Mouse (Mus musculus) c-Kit-negative CD71-positive TER-119-positive erythroid progenitor cells, embryonic 14.5 days (primary cell): ENCODE measurements around the gene Mcrip1.
A peak's percentile ranks its signal among the peaks of the same experiment; 100 is the strongest.
"Not testable (repeated sequence)": the region's sequence is repeated elsewhere in the genome, so short reads cannot be mapped to it uniquely, and the experiment has no call there.

ENCODE experiments used
- DNase-seq: peaks from one replicate; pipeline ENCODE4 v3.0.0-alpha.2; 2013; ENCODE audit warnings: low read depth, low spot score

Gene Mcrip1

GRCm38 (mm10) chr11:120549168-120549945 is at the start of gene Mcrip1:
Gene Mcrip1 (minus strand): TSS chr11:120549727.
- peak; percentile 87 for DNase-seq

- DNase-seq, result no peak
Measured at GRCm38 (mm10) chr11:120598990-120599549, 49.5 kb upstream of the Mcrip1 start.

DNA sequence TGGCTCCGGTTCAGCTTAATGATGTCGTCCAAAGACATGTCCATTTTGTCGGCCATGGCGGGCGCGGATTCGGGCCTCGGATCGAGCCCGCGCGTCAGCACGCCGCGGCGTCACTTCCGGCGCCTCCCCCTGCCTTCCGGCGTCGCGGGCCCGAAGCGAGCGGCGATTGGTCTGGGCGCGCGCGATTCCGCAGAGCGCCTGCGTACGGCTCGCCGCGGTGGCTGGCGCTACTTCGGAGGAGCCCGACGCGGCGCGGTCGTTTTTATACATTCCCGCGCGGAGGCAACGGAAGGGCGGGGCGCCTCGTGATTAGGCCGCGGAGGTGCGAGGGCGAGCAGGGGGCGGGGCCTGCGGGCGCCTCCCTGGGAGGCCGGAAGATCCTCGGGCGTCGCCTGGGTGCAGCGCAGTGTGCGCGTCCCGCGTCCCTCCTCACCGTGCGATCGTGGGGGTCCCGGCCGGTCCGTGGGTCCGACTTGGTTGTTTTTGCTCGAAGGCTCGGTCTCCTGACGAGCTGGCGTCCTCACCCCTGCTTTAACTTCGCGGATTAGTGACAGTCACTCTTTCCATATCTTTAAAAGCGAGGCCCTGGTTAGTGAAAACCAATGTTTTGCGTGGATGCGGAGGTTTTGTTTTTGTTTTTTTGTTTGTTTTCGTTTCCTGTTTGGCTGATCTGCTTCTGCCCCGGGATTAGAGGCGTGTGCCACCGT is 48.9 kb upstream of the Mcrip1 start, which contains the start of the genes Alyref and Anapc11:
TSS of gene Alyref (minus strand) at position 83 of the 707 bp plus-strand sequence.
TSS of gene Anapc11 (plus strand) at position 139 of the 707 bp plus-strand sequence.
- peak; percentile 93 for DNase-seq

GRCm38 (mm10) chr11:120597240-120598235 is 48.0 kb upstream of the Mcrip1 start:
- no peak for DNase-seq

GRCm38 (mm10) chr11:120588531-120588930 is 39.0 kb upstream of the Mcrip1 start:
- no peak for DNase-seq

- no peak for DNase-seq
Measured at GRCm38 (mm10) chr11:120583937-120584336, 34.4 kb upstream of the Mcrip1 start.

DNA sequence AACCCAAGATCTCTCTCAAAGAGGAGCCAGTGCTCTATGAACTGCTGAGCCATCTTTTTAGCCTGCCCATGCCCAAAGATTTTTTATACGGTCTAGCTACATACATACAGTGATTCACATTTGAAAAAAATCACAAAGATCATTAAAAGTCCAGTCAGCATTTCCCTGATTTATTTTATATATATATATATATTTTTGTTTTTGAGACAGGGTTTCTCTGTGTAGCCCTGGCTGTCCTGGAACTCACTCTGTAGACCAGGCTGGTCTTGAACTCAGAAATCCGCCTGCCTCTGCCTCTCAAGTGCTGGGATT is 33.4 kb upstream of the Mcrip1 start:
- not testable (repeated sequence) for DNase-seq

DNA sequence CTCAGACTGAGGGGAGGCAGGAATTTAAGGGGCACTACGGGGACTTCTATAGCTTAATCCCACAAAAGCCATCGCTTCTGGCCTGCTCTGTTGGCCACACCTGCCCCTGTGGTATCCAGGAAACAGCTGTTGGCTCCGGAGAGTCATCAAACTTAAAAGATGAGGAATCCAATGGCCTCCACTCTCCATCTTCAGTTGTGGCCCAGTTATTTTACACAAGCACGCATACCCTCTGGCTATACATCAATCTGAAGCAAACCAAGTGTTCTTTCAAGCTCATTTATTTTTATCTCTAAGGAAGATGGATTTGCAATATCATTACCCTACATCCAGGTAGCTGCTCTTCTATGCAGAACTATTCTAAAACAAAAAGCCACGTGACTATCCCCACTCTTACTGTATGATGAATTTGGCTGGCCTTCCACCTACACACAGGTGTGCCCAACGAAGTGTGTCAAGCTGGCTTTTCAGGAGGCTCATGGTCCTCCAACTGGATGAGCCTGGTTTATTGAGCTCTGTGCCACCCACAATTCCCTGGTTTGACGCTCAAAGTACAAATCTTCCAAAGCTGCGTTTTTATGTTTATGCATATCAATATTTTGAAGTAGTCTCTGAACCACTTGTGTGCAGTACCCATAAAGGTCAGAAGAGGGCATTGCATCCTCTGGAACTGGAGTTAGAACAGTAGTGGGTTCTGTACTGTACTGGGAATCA is 32.9 kb upstream of the Mcrip1 start:
- peak; percentile 57 for DNase-seq

DNA sequence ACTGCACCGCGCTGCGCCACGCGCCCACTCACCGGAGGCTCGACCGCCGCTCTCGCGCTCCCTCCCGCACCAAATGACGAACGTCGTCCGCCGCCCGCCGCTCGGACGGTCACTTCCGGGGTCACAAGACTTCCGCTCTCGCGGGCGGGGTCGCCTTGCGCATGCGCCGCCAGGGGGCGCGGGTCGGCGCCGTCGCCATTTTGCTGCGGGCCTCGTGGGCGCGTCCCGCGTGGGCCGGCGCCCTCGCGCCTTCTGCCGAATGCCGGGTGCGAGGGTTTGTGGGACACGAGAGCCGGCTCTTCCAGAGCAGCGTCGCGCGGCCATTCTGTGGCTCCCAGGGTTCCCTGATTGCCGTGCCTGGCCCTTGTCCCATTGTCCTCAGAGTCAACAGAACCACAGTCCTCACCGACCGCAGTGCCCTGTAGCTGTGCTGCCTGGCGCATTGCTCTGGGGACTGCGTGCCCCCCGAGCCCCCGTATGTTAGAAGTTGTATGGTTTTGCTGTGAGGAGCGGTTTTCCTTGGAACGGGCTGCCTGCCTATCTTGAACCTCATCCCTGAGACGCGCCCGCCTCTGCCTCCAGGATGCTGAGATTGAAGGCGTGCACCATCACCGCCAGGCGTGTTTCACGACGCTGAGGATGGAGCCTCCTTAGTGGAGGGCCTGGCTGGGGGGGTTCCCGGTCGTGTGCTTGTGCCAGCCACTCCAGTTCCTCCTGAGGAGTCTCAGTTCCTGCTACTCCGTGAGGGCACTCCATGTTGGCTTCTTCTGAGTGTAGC is 32.2 kb upstream of the Mcrip1 start, which contains the start of gene Arhgdia:
TSS of gene Arhgdia (minus strand) at position 135 of the 778 bp plus-strand sequence.
- peak; percentile 63 for DNase-seq

DNA sequence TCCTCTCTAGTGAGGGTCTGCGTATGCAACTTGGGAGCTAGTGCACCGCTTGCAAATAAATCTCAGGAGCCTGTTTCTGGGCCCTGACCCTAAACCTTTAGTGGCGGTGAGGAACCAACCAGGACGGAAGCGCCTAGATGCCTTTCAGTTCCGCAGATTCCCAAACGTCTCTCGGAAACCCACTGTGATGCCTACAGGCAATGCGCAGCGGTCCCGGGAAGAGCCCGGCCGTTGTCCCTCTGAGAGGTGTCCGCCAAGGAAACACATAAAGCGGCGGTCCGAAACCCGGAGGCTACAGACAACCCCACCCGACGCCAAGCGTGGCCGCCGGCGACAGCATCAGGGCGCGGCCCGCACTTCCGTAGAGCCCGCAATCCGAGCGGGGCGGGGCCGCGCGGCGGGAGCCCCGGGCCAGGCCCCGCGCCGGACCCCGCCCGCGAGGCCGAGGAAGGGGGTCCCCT is 31.4 kb upstream of the Mcrip1 start:
- no peak for DNase-seq

GRCm38 (mm10) chr11:120580190-120580589 is 30.7 kb upstream of the Mcrip1 start:
- no peak for DNase-seq

DNA sequence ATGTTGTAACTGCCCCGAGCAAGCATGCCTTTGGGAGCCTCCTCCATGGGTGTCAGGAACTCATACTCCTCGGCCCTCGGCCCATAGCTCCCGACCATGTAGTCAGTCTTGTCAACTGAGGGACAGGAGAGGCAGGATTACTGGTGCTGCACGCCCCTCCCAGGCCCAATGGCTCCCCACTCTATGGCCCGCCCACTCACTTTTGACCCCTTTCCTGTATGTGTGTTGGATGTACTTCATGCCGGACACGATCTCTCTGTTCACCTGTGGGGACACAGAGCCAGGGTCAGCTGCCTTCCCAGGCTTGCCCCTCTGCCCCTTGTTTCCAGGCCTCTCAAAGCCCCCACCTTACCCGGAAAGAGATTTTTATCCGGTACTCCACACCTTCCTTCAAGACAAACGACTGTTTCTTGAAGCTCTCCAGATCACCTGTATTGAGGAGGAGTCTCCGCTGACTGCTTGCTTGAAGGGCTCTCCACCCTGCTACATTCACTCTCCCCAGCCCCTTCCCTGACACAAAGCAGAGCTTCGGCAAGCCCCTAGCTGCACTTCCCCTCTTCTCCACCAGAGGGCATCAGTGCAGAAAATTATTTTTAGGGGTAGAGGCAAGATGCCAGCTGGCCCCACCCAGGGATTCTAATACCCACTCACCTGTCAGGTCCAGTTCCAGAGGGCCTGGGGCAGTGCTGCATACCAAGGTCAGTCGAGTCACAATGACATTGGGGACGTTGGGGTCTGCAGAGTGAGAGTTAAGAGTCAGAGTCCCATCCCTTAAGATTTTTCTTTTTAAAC is 30.0 kb upstream of the Mcrip1 start:
- DNase-seq, result peak; percentile 68

- no peak for DNase-seq
Measured at GRCm38 (mm10) chr11:120578694-120579243, 29.2 kb upstream of the Mcrip1 start.

DNA sequence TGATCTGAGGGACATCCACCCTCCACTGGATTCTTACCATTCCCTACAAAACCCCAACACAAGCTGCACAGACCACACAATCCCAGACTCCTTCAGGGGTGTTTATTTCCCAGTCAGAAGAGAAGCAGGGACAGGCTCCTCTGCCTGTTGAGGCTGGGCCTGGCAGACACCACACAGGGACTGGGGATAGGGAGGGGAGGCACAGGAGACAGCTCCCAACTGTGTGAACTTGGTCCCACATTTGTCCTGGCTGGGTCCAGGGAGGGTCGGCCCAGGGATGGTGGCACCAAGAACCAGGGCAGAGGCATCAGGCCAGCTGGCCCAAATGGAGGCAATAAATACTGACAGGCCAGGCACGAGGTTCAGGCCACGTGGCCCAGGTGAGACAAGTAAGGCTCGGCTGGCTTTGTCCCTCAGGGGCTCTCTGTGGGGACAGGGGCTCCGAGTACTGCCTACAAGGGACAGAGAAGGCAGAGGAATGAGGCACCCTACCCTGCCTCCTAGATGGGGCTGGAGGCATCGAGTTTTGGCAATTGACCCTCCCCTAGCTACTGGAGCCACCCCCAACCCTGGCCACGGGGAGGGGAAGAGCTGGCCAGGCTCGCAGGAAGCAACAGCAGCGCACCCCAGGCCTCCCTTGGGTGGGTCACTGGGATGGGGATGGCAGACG is 28.6 kb upstream of the Mcrip1 start:
- no peak for DNase-seq

DNA sequence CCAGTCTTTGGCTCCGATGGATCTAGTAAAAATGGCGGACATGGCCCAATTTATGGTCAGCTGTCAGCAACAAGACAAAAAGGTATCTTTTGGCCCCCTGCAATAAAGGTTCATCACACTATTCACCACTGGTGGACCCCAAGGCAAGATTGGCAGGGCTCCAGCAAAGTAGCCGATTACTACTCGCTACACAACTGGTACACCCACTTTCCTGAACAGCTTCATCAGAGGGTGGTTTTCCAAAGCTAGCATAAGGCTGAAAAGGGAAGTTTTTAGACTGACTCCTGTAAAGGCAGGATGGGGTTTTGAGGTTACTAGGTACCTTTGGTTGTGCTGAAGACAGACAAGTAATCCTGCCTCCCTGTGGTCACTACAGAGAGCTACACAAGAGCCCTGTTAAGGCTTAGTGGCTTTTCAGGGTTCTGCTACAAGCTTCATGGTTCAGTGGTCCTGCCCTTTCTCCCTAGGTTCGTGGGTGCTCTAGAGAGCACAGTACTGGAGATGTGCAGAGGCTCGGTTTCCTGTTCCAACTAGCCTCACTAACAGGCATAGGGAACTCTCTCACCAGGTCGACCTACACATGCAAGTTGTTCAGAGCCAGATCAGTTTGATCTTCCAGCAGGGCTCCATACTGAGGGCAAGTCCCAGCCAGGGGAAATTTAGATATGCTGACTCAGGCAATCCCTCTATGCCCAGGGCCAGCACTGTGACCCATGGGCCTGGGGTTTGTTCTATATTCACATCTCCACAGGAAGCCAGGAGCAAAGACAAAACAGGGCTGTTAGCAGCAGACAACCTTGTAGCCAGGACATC is 27.9 kb upstream of the Mcrip1 start:
- no peak for DNase-seq

DNA sequence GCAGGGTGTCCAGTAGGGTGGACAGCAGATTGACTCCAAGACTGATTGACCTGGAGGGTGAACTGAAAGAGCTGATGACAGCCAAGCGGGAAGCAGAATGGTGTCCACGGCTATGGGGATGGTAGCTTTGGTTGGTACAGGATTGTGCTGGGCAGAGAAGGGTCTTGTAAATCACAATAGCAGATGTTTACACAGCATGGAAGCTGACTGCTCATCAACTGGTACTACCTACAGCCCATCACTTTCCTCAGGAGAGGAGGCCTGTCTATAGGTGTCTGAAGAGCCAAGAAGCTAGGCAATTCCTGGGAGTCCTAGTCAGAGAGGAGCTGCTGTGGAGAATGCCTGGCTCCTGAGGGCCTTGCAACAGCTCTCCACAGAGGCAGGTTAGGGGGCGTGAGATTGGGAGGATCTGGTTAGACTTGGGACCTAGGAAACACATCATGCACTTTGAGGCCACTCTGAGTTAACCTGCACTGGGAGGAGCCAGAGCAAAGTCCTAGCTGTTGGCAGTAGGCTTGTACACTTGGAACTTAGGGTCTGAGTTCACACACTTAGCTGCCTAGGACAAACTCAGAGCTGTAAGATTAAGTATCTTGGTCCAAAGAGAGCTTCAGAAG is 26.9 kb upstream of the Mcrip1 start:
- no peak for DNase-seq

DNA sequence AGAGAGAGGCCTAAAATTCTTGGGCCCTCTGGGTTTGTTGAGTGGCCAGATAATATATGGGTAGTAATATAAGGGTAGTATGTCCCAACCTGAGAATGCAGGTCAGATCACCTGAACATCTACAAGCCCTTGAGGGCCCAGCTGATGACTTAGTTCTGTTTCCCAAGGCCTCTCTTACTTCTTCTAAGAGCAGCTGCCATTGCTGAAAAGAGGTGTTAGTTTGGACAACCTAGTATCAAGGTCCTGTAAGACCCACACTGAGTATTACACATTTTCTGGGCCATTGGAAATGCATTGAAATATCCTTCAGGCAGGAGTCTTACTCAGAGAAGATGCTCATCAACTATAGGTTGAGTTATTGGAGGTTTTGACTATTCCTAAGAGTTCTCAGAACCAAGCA is 26.4 kb upstream of the Mcrip1 start:
- DNase-seq, result no peak
